Mouse (Mus musculus): Measurements from ENCODE around the gene Entr1. TPM values are rescaled to one million over a fixed set of nuclear protein-coding genes. Genes with fewer than 3 reads are reported as not detected.

Gene Entr1
- polyA plus RNA-seq (2015; fragmentation: Nextera tagmentation; extraction: Ambion mirVana), result 107 and 117 TPM in 2 replicates

- Histone ChIP-seq H3K4me3 (peak within 1 kb of the TSS; percentile 76), H3K4me2 (peak within 1 kb of the TSS; percentile 94), H3K9ac (peak within 1 kb of the TSS; percentile 90), H3K27me3 (no peaks in the 10 kb centered on the region), H3K27ac (peak within 1 kb of the TSS; percentile 42; the same call in 1 of the 2 replicates), H3K9me3 (no peaks in the 10 kb centered on the region), H3K36me3 (peaks cover 72% of the 10 kb centered on the region), H3K4me1 (peaks cover 19% of the 10 kb centered on the region)
- peak; percentile 87 for ATAC-seq (ENCODE audit: borderline replicate concordance, extremely low read depth, low FRiP score, low TSS enrichment)
- under 1% methylated on average over 60 of the region's 60 CpGs for WGBS
Measured at GRCm38 (mm10) chr2:26389154-26389690, at the start of gene Entr1, which contains the start of gene Pmpca. Gene Entr1, minus strand, starts transcription at chr2:26389316. Gene Pmpca, plus strand, starts transcription at chr2:26389339.

- ATAC-seq (ENCODE audit: borderline replicate concordance, extremely low read depth, low FRiP score, low TSS enrichment), result no peak
- H3K36me3 ChIP-seq, result peaks cover 71% of the 10 kb centered on the region
- peaks cover 19% of the 10 kb centered on the region for H3K4me1 ChIP-seq
- H3K27ac ChIP-seq, result no peak overlapping the region
- H3K9me3 ChIP-seq, result no peaks in the 10 kb centered on the region
- WGBS, result 88% methylated on average over 7 of the region's 7 CpGs
- no peaks in the 10 kb centered on the region for H3K27me3 ChIP-seq
- H3K4me3 ChIP-seq, result no peak overlapping the region
- no peak overlapping the region for H3K4me2 ChIP-seq
- H3K9ac ChIP-seq, result no peak overlapping the region
Measured at GRCm38 (mm10) chr2:26438373-26438772, 49.3 kb upstream of the Entr1 start.

- no peak for ATAC-seq (ENCODE audit: borderline replicate concordance, extremely low read depth, low FRiP score, low TSS enrichment)
- no peak overlapping the region for H3K4me3 ChIP-seq
- H3K27ac ChIP-seq, result no peak overlapping the region
- H3K36me3 ChIP-seq, result peaks cover 82% of the 10 kb centered on the region
- no peak overlapping the region for H3K9ac ChIP-seq
- H3K9me3 ChIP-seq, result no peaks in the 10 kb centered on the region
- H3K4me2 ChIP-seq, result no peak overlapping the region
- 69% methylated on average over 4 of the region's 4 CpGs for WGBS
- H3K27me3 ChIP-seq, result no peaks in the 10 kb centered on the region
- H3K4me1 ChIP-seq, result peaks cover 10% of the 10 kb centered on the region; the same call in 1 of the 2 replicates
Measured at GRCm38 (mm10) chr2:26437221-26437620, 48.1 kb upstream of the Entr1 start.

GRCm38 (mm10) chr2:26434791-26435572, 45.9 kb upstream of the Entr1 start:
- peaks cover 85% of the 10 kb centered on the region for H3K36me3 ChIP-seq
- no peaks in the 10 kb centered on the region for H3K9me3 ChIP-seq
- no peak overlapping the region for H3K27ac ChIP-seq
- H3K4me3 ChIP-seq, result no peak overlapping the region
- H3K9ac ChIP-seq, result no peak overlapping the region
- no peaks in the 10 kb centered on the region for H3K27me3 ChIP-seq
- ATAC-seq (ENCODE audit: borderline replicate concordance, extremely low read depth, low FRiP score, low TSS enrichment), result no peak
- no peak overlapping the region for H3K4me2 ChIP-seq
- 87% methylated on average over 7 of the region's 7 CpGs for WGBS
- H3K4me1 ChIP-seq, result peaks cover 10% of the 10 kb centered on the region; the same call in 1 of the 2 replicates

- H3K27ac ChIP-seq, result no peak overlapping the region
- WGBS, result 95% methylated on average over 5 of the region's 5 CpGs
- H3K4me1 ChIP-seq, result no peaks in the 10 kb centered on the region
- H3K27me3 ChIP-seq, result no peaks in the 10 kb centered on the region
- H3K36me3 ChIP-seq, result peaks cover 96% of the 10 kb centered on the region
- no peaks in the 10 kb centered on the region for H3K9me3 ChIP-seq
- no peak overlapping the region for H3K4me2 ChIP-seq
- H3K4me3 ChIP-seq, result no peak overlapping the region
- H3K9ac ChIP-seq, result no peak overlapping the region
- ATAC-seq (ENCODE audit: borderline replicate concordance, extremely low read depth, low FRiP score, low TSS enrichment), result no peak
Measured at GRCm38 (mm10) chr2:26429851-26430250, 40.7 kb upstream of the Entr1 start.

GRCm38 (mm10) chr2:26424541-26424940, 35.4 kb upstream of the Entr1 start:
- Histone ChIP-seq H3K4me2 (no peak overlapping the region), H3K4me3 (no peak overlapping the region), H3K9ac (no peak overlapping the region), H3K9me3 (no peaks in the 10 kb centered on the region), H3K27me3 (no peaks in the 10 kb centered on the region), H3K36me3 (peaks cover 96% of the 10 kb centered on the region), H3K4me1 (no peaks in the 10 kb centered on the region), H3K27ac (no peak overlapping the region)
- 87% methylated on average over 2 of the region's 2 CpGs for WGBS
- ATAC-seq (ENCODE audit: borderline replicate concordance, extremely low read depth, low FRiP score, low TSS enrichment), result no peak

- Histone ChIP-seq H3K36me3 (peaks cover 93% of the 10 kb centered on the region), H3K9me3 (no peaks in the 10 kb centered on the region), H3K9ac (no peak overlapping the region), H3K4me2 (no peak overlapping the region), H3K27ac (no peak overlapping the region), H3K4me3 (no peak overlapping the region), H3K27me3 (no peaks in the 10 kb centered on the region), H3K4me1 (no peaks in the 10 kb centered on the region)
- no peak for ATAC-seq (ENCODE audit: borderline replicate concordance, extremely low read depth, low FRiP score, low TSS enrichment)
- 83% methylated on average over 1 of the region's 1 CpGs for WGBS
Measured at GRCm38 (mm10) chr2:26423086-26423485, 34.0 kb upstream of the Entr1 start.

- ATAC-seq (ENCODE audit: borderline replicate concordance, extremely low read depth, low FRiP score, low TSS enrichment), result no peak
- no peaks in the 10 kb centered on the region for H3K27me3 ChIP-seq
- no peak overlapping the region for H3K27ac ChIP-seq
- H3K4me2 ChIP-seq, result no peak overlapping the region
- H3K4me1 ChIP-seq, result no peaks in the 10 kb centered on the region
- H3K9ac ChIP-seq, result no peak overlapping the region
- no peak overlapping the region for H3K4me3 ChIP-seq
- WGBS, result 93% methylated on average over 2 of the region's 2 CpGs
- peaks cover 94% of the 10 kb centered on the region for H3K36me3 ChIP-seq
- no peaks in the 10 kb centered on the region for H3K9me3 ChIP-seq
Measured at GRCm38 (mm10) chr2:26421969-26422368, 32.9 kb upstream of the Entr1 start.

GRCm38 (mm10) chr2:26418120-26418519, 29.0 kb upstream of the Entr1 start:
- H3K27ac ChIP-seq, result no peak overlapping the region
- H3K4me2 ChIP-seq, result no peak overlapping the region
- H3K4me3 ChIP-seq, result no peak overlapping the region
- H3K27me3 ChIP-seq, result no peaks in the 10 kb centered on the region
- peaks cover 94% of the 10 kb centered on the region for H3K36me3 ChIP-seq
- ATAC-seq (ENCODE audit: borderline replicate concordance, extremely low read depth, low FRiP score, low TSS enrichment), result no peak
- no peaks in the 10 kb centered on the region for H3K9me3 ChIP-seq
- WGBS, result 78% methylated on average over 1 of the region's 1 CpGs
- no peaks in the 10 kb centered on the region for H3K4me1 ChIP-seq
- no peak overlapping the region for H3K9ac ChIP-seq

GRCm38 (mm10) chr2:26417066-26417465, 27.9 kb upstream of the Entr1 start:
- Histone ChIP-seq H3K9ac (no peak overlapping the region), H3K36me3 (peaks cover 89% of the 10 kb centered on the region), H3K4me3 (no peak overlapping the region), H3K9me3 (no peaks in the 10 kb centered on the region), H3K27ac (no peak overlapping the region), H3K27me3 (no peaks in the 10 kb centered on the region), H3K4me1 (no peaks in the 10 kb centered on the region), H3K4me2 (no peak overlapping the region)
- no peak for ATAC-seq (ENCODE audit: borderline replicate concordance, extremely low read depth, low FRiP score, low TSS enrichment)

- ATAC-seq (ENCODE audit: borderline replicate concordance, extremely low read depth, low FRiP score, low TSS enrichment), result no peak
- no peaks in the 10 kb centered on the region for H3K27me3 ChIP-seq
- H3K4me3 ChIP-seq, result no peak overlapping the region
- H3K9ac ChIP-seq, result no peak overlapping the region
- H3K4me2 ChIP-seq, result no peak overlapping the region
- H3K9me3 ChIP-seq, result no peaks in the 10 kb centered on the region
- H3K27ac ChIP-seq, result 0 out of 2 replicates have a peak overlapping the region, but pooled peaks have one; percentile 5
- peaks cover 29% of the 10 kb centered on the region for H3K4me1 ChIP-seq
- H3K36me3 ChIP-seq, result peaks cover 55% of the 10 kb centered on the region
- WGBS, result 50% methylated on average over 4 of the region's 5 CpGs
Measured at GRCm38 (mm10) chr2:26410931-26411411, 21.9 kb upstream of the Entr1 start.

- no peak overlapping the region for H3K4me3 ChIP-seq
- 77% methylated on average over 5 of the region's 5 CpGs for WGBS
Measured at GRCm38 (mm10) chr2:26410091-26410490, 21.0 kb upstream of the Entr1 start.

More at GRCm38 (mm10) chr2:26410091-26410490, 21.0 kb upstream of the Entr1 start:
- no peak overlapping the region for H3K4me2 ChIP-seq
- no peak for ATAC-seq (ENCODE audit: borderline replicate concordance, extremely low read depth, low FRiP score, low TSS enrichment)
- no peaks in the 10 kb centered on the region for H3K9me3 ChIP-seq
- H3K27ac ChIP-seq, result no peak overlapping the region
- H3K36me3 ChIP-seq, result peaks cover 52% of the 10 kb centered on the region
- peaks cover 31% of the 10 kb centered on the region for H3K4me1 ChIP-seq
- H3K27me3 ChIP-seq, result no peaks in the 10 kb centered on the region
- H3K9ac ChIP-seq, result no peak overlapping the region
